Mouse (Mus musculus): Measurements from ENCODE around the gene Olfr548-ps1. TPM values are rescaled to one million over a fixed set of nuclear protein-coding genes. Genes with fewer than 3 reads are reported as not detected.
"Not testable (repeated sequence)": the region's sequence is repeated elsewhere in the genome, so short reads cannot be mapped to it uniquely, and the experiment has no call there.

The Olfr548-ps1 gene
- polyA plus RNA-seq (2017; shearing (Covaris generic)), result not detected

DNA sequence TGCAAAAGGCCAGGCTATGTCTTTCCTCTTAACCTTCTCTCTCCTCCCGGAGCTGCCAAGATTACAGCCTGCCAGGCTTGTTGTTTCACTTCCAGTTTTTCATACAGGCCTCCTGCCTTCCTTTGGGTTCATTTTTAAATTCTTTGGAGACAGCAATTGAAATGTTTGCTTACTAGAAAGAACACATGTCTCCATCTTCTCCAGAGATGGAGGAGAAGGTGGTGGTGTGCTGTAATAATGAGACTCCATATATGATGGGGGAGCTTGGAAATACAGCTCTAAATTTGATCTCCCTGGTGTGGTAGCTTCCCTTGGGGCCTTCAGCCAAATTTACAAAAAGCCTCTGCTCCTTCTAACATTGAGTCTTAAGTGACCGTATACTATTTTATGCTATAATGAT lies at the start of gene Olfr548-ps1:
Gene Olfr548-ps1 (plus strand): TSS at position 301 of the 400 bp plus-strand sequence.
- no peak for ATAC-seq

GRCm38 (mm10) chr7:102494416-102494815 lies 46.3 kb upstream of the Olfr548-ps1 start:
- ATAC-seq, result not testable (repeated sequence)

DNA sequence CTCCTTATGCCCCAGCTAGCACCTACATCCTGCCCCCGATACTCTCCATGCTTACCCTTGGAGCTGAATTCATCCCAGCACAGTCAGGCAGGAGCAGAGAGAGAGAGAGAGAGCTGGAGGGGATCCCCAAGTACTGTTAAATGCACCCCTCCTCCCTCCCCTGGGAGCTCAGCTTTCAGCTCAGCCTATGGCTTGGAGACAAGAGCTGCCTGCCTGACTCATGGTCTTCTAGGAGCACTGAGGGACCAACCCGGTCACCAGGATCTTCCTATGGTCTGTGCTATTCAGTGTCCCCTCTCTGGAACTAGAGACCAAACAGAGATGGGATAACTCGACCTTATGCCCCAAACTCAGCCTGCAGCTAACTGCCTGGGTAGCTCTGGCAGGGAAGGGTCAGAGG lies 41.2 kb upstream of the Olfr548-ps1 start, which contains the start of gene Olfr545:
Gene Olfr545 (minus strand): TSS at position 101 of the 400 bp plus-strand sequence.
- no peak for ATAC-seq

DNA sequence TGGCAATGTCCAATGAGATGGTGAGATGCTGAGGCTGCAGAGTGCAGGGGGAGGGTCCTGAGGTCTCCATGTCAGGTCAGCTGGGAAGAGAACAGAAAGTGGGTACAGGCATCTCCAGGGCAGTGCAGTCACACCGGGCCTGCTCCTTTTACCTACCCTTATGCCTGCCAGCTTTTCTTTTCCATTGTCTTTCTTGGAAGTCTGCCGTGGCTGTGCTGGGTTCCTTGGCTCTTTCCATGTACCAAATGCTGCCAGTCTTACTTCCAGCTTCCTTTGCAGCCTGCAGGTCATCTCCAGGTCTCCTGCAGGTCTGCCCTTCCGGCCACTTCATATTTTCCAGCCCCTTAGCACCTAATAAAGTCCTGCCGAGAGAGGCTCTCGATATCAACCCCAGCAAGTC lies 38.7 kb upstream of the Olfr548-ps1 start:
- no peak for ATAC-seq

DNA sequence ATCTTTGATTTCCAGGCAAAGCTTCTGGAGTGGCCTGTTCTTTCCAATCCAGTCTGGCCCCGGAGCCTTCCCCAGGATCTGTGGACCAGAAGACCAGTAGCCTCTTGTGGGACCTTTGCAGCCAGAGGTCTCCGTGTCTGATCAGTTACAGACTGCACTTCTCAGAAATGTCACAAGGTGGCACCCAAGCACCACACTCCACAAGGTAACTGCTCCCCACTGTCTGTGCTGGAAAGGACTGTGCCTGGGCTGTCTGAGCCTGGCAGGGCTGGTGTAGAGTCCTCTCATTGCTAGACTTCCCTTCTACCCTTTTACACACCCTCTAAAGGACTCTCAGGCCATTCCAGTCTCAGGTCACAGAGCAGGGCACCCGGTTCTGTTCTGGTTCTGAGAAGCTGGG lies 33.8 kb upstream of the Olfr548-ps1 start:
- ATAC-seq, result peak; percentile 68

GRCm38 (mm10) chr7:102508066-102508465 lies 32.6 kb upstream of the Olfr548-ps1 start:
- ATAC-seq, result no peak

DNA sequence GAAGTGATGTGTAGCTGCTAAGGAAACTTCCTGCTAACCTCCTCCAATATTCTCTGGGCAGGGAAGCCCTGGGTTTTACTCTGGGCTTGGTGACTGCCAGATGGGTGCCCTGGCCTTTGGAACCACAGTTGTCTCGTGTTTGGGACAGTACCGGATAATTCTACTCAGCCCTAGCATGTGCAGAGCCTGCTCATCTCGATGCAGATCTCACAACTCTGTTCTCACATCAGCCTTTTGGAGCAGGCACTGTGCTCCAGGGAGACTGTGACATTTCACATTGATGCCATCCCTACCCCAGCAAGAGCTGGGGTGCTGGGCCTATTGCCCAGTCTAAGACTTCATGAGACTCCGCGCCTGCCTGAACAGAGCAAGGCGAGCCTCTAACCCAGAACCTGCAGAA lies 32.0 kb upstream of the Olfr548-ps1 start:
- no peak for ATAC-seq

- no peak for ATAC-seq
Measured at GRCm38 (mm10) chr7:102509726-102510125, 31.0 kb upstream of the Olfr548-ps1 start.

GRCm38 (mm10) chr7:102511927-102512326 lies 28.8 kb upstream of the Olfr548-ps1 start:
- ATAC-seq, result no peak

GRCm38 (mm10) chr7:102512814-102513435 lies 27.8 kb upstream of the Olfr548-ps1 start:
- peak; percentile 93 for ATAC-seq

DNA sequence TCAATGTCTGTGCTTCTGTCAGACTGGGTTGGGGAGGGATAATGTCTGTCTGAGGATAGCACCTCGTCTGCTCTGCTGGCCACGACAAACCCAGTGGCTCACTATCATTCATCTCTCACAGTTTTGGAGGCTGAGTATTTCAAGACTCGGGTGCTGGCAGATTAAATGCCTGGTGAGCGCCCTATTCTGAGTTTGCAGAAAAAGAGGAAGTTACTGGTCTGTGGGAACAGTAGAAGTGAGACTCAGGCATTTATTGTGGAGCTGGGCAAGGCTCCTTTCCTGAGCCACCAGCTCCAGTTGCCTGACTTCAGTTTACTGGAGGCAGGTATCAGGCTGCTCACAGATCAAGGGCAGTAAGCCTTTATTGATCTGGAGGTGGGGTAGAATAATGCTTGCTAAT lies 26.6 kb upstream of the Olfr548-ps1 start:
- ATAC-seq, result no peak

DNA sequence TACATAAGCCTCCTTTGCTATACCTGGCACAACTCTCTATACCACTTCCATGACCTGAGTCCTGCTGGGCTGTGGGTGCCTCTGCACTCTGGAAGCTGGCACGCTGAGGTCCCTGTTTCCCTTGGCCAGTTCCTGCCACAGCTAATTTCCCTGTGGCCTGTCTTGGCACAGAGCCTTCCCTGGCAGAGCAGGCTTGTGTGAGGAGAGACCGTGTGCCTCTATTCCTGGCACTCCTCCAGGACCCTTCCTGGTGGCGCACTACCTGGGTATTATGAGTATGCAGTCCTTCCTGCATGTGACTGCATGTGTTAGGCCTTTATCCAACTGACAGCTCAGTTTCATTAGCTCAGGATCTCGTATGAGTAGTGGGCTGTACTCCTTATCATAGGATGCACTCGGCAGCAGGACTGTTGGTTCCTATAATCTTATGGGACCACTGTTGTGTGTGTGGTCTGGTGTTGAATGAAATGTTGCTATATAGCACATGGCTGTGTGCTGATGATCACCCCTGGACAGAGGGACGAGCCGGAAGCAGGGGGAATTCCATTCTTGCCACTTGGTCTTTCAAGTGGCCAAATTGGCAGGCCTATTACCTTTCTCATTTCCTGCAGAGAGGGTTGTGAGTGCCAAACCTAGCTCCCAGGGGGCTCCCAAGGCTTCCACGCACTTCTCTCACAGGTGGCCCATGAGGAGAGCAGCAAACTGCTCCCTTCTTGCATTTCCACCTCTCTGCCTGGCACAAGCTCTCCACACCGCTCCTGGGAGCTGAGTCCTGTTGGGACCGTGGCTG lies 24.2 kb upstream of the Olfr548-ps1 start:
- no peak for ATAC-seq

GRCm38 (mm10) chr7:102517051-102517335 lies 23.7 kb upstream of the Olfr548-ps1 start:
- ATAC-seq, result no peak

DNA sequence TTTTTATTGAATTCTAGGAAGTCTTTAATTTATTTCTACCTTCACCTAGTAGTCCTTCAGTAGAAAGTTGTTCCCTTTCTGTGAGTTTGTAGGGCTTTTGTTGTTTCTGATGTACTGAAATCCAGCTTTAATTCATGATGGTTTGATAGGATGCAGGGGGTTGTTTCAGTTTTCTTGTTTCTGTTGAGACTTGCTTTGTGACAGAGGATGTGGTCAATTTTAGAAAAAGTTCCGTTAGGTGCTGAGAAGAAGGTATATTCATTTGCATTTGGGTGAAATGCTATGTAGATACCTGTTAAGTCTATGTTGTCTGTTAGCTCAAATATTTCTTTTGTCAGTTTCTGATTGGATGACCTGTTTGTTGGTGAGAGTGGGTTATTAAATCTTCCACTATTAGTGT lies 11.6 kb upstream of the Olfr548-ps1 start:
- peak; percentile 95 for ATAC-seq

- ATAC-seq, result no peak
Measured at GRCm38 (mm10) chr7:102534449-102534848, 6.2 kb upstream of the Olfr548-ps1 start, which contains the start of gene Olfr547. Olfr547 (plus strand) TSS chr7:102534749.

DNA sequence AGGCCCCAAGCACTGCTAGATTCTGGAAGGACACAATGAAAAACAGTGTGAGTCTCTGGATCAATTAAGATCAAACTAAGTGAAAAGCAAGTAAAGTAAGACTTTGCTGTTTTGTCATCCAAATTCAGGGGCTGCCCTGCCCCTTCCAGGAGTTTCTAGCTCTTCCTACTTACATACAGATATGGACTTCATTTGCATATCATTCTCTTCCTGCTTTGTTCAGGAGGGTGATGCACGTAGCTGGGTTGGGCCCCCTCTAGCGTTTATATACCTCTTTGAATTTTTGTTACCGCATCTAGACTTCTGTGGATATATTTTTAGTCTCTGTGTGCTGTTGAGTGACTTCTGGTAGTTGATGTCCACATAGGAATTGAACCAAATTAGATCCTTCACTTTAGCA lies 555 bp downstream of the Olfr548-ps1 start:
- ATAC-seq, result no peak

- no peak for ATAC-seq
Measured at GRCm38 (mm10) chr7:102549570-102549969, 8.9 kb downstream of the Olfr548-ps1 start, which contains the start of gene Olfr549. Olfr549 (plus strand) TSS chr7:102549870.

DNA sequence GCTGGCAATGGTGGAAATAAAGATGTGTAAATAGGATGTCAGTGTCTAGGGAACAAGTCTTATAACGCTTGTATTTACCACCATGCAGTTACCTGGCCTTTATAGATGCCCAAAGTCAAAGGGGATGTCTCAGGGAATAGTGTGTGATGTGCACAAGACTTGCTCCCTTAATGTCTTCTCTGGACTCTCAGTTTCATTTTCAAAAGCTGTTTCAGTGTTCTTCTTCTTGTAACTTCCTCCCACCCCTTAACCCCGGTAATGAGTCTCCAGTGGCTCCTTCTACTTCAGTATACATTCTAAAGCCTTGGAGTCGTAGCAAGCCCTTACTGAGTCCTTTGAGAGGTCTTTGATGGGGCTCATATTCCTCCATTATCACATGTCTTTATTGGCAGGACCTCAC lies 12.6 kb downstream of the Olfr548-ps1 start:
- ATAC-seq, result peak; percentile 77

GRCm38 (mm10) chr7:102564999-102565997 lies 24.6 kb downstream of the Olfr548-ps1 start, which contains the start of gene Trim21:
Trim21 (minus strand) TSS chr7:102565486.
- peak; percentile 100 for ATAC-seq

DNA sequence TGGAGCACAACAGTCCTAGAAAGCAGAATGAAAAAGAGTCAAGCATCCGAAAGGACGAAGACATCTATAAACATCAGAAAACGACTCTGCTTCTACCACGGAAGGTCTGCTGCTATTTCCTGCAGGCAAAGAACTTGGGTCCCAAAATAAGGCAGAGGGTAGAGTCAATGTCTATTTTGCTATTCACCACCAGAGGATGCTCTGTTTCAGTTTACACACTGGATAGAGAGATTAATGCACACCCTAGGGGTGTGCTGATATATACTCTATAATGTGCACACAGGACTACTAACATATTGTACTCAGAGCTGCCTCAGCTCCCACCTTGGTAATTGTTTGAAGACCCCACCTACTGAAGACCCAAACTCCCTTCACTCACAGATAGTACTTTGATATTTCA lies 25.5 kb downstream of the Olfr548-ps1 start:
- no peak for ATAC-seq

GRCm38 (mm10) chr7:102571142-102571541 lies 30.4 kb downstream of the Olfr548-ps1 start, which contains the start of gene Olfr550:
Olfr550 (plus strand) TSS chr7:102571442.
- ATAC-seq, result no peak

GRCm38 (mm10) chr7:102573174-102573830 lies 32.6 kb downstream of the Olfr548-ps1 start:
- ATAC-seq, result no peak
